Mouse (Mus musculus): ENCODE results near the gene Slc2a1.

DNA sequence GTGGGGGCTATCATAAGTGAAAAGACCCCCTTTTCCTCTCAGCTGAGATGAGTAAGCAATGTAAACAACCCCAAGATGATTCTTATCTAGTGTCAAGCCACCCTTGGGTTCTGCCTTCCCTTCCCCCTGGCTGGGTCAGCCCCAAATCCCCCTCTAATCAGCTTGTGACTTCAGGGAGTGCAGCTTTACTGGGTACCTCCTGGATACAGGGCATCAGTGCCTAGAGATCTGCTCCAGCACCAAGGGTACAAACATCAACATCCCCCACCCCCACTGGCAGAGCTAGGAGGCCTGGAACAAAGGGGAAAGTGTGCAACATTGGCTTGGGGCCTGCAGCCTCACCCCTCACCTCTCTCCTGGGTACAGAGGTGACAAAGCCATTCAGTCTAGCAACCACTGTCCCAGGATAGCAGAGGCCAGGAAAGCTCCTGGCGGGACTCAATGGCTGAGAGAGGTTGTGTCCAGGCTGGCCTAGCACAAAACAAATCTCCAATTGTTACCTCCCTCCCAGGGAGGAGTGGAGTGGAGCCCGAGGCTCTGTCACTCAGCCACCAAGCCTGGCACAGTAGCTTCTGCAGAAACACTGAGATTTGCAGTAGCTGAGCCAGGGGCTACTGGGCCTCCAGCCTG is 3.9 kb downstream of the Slc2a1 start:
- TF ChIP-seq EP300 (IDR thresholded peaks at IDR 0.05; ENCODE audit: low read depth) (no peak), CTCF (IDR thresholded peaks at IDR 0.05; ENCODE audit: low read depth) (no peak)

All from liver, postnatal 0 days (tissue).